Comparison of ENCODE assay signal across 25 mouse cellular contexts in the genomic region with DNA sequence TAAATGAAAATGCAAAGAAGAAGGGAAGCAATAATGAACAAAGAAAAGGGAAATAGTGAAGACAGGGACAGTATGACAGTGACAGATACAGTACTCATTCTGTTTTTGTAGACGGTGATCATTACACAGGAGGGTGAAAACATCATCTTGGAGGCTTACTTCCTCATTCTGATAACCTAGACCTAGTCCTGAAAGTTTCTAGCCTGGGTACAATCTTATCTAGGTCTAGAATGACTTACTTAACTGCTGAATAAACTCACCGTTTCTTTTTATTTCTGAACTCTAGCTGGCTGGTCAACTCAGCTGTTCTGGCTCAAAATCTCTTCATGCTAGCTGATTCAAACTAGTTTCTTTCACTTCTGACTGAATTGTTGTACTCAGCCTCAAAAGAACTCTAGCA.
"Had no signal": no experiment of that assay in that cellular context is flagged by ENCODE, and none has a peak within 500 bp of the region (broad histone marks: within the 10 kb centered on the region; RNA-seq: fewer than 3 reads in every experiment).

No protein-coding gene starts in this region.

- H3K4me2 ChIP-seq: kidney, embryonic 15.5 days; limb, embryonic 12.5 days; limb, embryonic 15.5 days; liver, embryonic 12.5 days; liver, embryonic 15.5 days; lung, embryonic 15.5 days; midbrain, embryonic 13.5 days; neural tube, embryonic 13.5 days had no signal

- H3K9me3 ChIP-seq: liver, embryonic 15.5 days had no signal

- H3K9ac ChIP-seq: kidney, embryonic 15.5 days; limb, embryonic 12.5 days; limb, embryonic 15.5 days; liver, embryonic 12.5 days; liver, embryonic 15.5 days; lung, embryonic 15.5 days; midbrain, embryonic 13.5 days; neural tube, embryonic 13.5 days had no signal

- H3K4me3 ChIP-seq: kidney, embryonic 15.5 days; left cerebral cortex, adult 2 months; limb, embryonic 12.5 days; limb, embryonic 15.5 days; liver, embryonic 12.5 days; liver, embryonic 15.5 days; lung, embryonic 15.5 days; megakaryocyte, embryonic 14.5 days; midbrain, embryonic 10.5 days; midbrain, embryonic 13.5 days; myocyte; neural tube, embryonic 13.5 days had no signal

- DNase-seq: kidney, adult 8-10 months; kidney, postnatal 10 days; kidney, postnatal 36 days; layer of hippocampus, postnatal 36 days; lung, adult 18-20 months; lung, postnatal 14 days; lung, postnatal 4 days; retina, postnatal 1 day; right cerebral cortex, postnatal 25 days; spleen, adult 18-20 months; thymus, adult 18-20 months; thymus, postnatal 36 days had no signal

- H3K4me1 ChIP-seq: kidney, embryonic 15.5 days; limb, embryonic 12.5 days; limb, embryonic 15.5 days; liver, embryonic 12.5 days; lung, embryonic 15.5 days; midbrain, embryonic 10.5 days; midbrain, embryonic 13.5 days; neural tube, embryonic 13.5 days had no signal

- H3K27me3 ChIP-seq: kidney, embryonic 15.5 days; limb, embryonic 12.5 days; limb, embryonic 15.5 days; liver, embryonic 12.5 days; liver, embryonic 15.5 days; lung, embryonic 15.5 days; megakaryocyte, embryonic 14.5 days; midbrain, embryonic 13.5 days; neural tube, embryonic 13.5 days had no signal

- H3K27ac ChIP-seq: kidney, embryonic 15.5 days; left cerebral cortex, adult 2 months; limb, embryonic 12.5 days; limb, embryonic 15.5 days; liver, embryonic 12.5 days; liver, embryonic 15.5 days; lung, embryonic 15.5 days; midbrain, embryonic 10.5 days; midbrain, embryonic 13.5 days; neural tube, embryonic 13.5 days had no signal

- ATAC-seq: liver, embryonic 12.5 days; midbrain, embryonic 13.5 days; midbrain, embryonic 16.5 days had no signal
